Comparison of ENCODE assay signal across 8 mouse cellular contexts in genomic region chr9:20643781-20644180, GRCm38 (mm10). TPM values are rescaled to one million over a fixed set of nuclear protein-coding genes. Genes with fewer than 3 reads are reported as not detected.
DNase-seq lines count a peak whose midpoint lies in the region; ATAC-seq and TF ChIP-seq lines count a peak whose summit lies in the region.

No protein-coding gene starts in this region.

- peaks cover 49% of the 10 kb centered on the region for H3K4me1 ChIP-seq in hindbrain, embryonic 13.5 days (replicated peaks)
- H3K4me1 ChIP-seq in midbrain, embryonic 14.5 days (ENCODE audit: control insufficient read depth, insufficient read depth, low read length): peaks cover 29% of the 10 kb centered on the region

- peaks cover 32% of the 10 kb centered on the region for H3K36me3 ChIP-seq in hindbrain, embryonic 13.5 days
- H3K36me3 ChIP-seq in midbrain, embryonic 14.5 days (ENCODE audit: control insufficient read depth, insufficient read depth, low read length): peaks cover 35% of the 10 kb centered on the region

- no peak for DNase-seq in layer of hippocampus, adult 2 months (ENCODE audit: low spot score in 2 of 2)
- no peak for DNase-seq in layer of hippocampus, adult 18-20 months (ENCODE audit: low spot score in 2 of 2)
- no peak for DNase-seq in midbrain, embryonic 14.5 days
- no peak for DNase-seq in right cerebral cortex, postnatal 36 days (ENCODE audit: low spot score in 2 of 2)
- DNase-seq in urinary bladder, adult 18-20 months (ENCODE audit: low spot score in 2 of 2): no peak
- no peak for DNase-seq in Muller cell, postnatal 12 days (ENCODE audit: inconsistent ontology term)

- H3K4me3 ChIP-seq in layer of hippocampus, adult 2 months: peak overlapping the region; percentile 94
- peak overlapping the region; percentile 94 for H3K4me3 ChIP-seq in hindbrain, embryonic 13.5 days
- H3K4me3 ChIP-seq in midbrain, embryonic 14.5 days (replicated peaks; ENCODE audit: low read depth, low read length): peak overlapping the region; percentile 68

- H3K4me2 ChIP-seq in hindbrain, embryonic 13.5 days: peak overlapping the region; percentile 97
- H3K4me2 ChIP-seq in midbrain, embryonic 14.5 days (ENCODE audit: low read length): peak overlapping the region; percentile 89

- WGBS in hindbrain, embryonic 13.5 days: 12% methylated on average over 13 of the region's 13 CpGs
- 9% methylated on average over 13 of the region's 13 CpGs for WGBS in midbrain, embryonic 14.5 days

- no peak for TF ChIP-seq CTCF in layer of hippocampus, adult 2 months (conservative IDR thresholded peaks at IDR 0.05)

- ATAC-seq in activated CD4-positive, CD25-positive, alpha-beta regulatory T cell, adult 4 months: peak; percentile 17
- no peak for ATAC-seq in hindbrain, embryonic 13.5 days (ENCODE audit: low FRiP score)
- no peak for ATAC-seq in midbrain, embryonic 14.5 days (ENCODE audit: low FRiP score, low TSS enrichment)

- H3K9ac ChIP-seq in hindbrain, embryonic 13.5 days: peak overlapping the region; percentile 94
- peak overlapping the region; percentile 84 for H3K9ac ChIP-seq in midbrain, embryonic 14.5 days (replicated peaks; ENCODE audit: low read length)

- no peaks in the 10 kb centered on the region for H3K27me3 ChIP-seq in hindbrain, embryonic 13.5 days
- no peaks in the 10 kb centered on the region for H3K27me3 ChIP-seq in midbrain, embryonic 14.5 days (ENCODE audit: control insufficient read depth, insufficient read depth, low read length)

- H3K27ac ChIP-seq in layer of hippocampus, adult 2 months: peak overlapping the region; percentile 94
- H3K27ac ChIP-seq in hindbrain, embryonic 13.5 days: peak overlapping the region; percentile 95
- H3K27ac ChIP-seq in midbrain, embryonic 14.5 days (replicated peaks; ENCODE audit: low read depth, low read length): peak overlapping the region; percentile 90

- no peaks in the 10 kb centered on the region for H3K9me3 ChIP-seq in hindbrain, embryonic 13.5 days
- no peaks in the 10 kb centered on the region for H3K9me3 ChIP-seq in midbrain, embryonic 14.5 days (ENCODE audit: control insufficient read depth, low read length)

RNA-seq across cellular contexts. Expression of gene Fbxl12, which starts 0.8 kb away (rescaled TPM):
- total RNA-seq in layer of hippocampus, adult 2 months (2021): 10 to 100 TPM; 25.5 to 27.7 TPM
- 10 to 100 TPM; 22.5 to 22.7 TPM for total RNA-seq in layer of hippocampus, adult 18-20 months (2021)
- 10 to 100 TPM; 26.1 to 30.9 TPM for polyA plus RNA-seq in activated CD4-positive, CD25-positive, alpha-beta regulatory T cell, adult 4 months (2017; shearing (Covaris generic))
- polyA plus RNA-seq in hindbrain, embryonic 13.5 days (2015; fragmentation: Nextera tagmentation; extraction: Ambion mirVana): 18.2 and 19.1 TPM in 2 replicates
- 12.1 and 20.8 TPM in 2 replicates for polyA plus RNA-seq in midbrain, embryonic 14.5 days (2014; fragmentation: Nextera tagmentation; extraction: Ambion mirVana)

RNA-seq across cellular contexts. Expression of gene Ubl5, which starts 1.1 kb away (rescaled TPM):
- 100 to 1,000 TPM; 277 to 326 TPM for total RNA-seq in layer of hippocampus, adult 2 months (2021)
- total RNA-seq in layer of hippocampus, adult 18-20 months (2021): 100 to 1,000 TPM; 287 to 295 TPM
- 100 to 1,000 TPM; 339 to 401 TPM for polyA plus RNA-seq in activated CD4-positive, CD25-positive, alpha-beta regulatory T cell, adult 4 months (2017; shearing (Covaris generic))
- 500 and 520 TPM in 2 replicates for polyA plus RNA-seq in hindbrain, embryonic 13.5 days (2015; fragmentation: Nextera tagmentation; extraction: Ambion mirVana)
- 444 and 552 TPM in 2 replicates for polyA plus RNA-seq in midbrain, embryonic 14.5 days (2014; fragmentation: Nextera tagmentation; extraction: Ambion mirVana)

RNA-seq across cellular contexts. Expression of gene Pin1, which starts 8.1 kb away (rescaled TPM):
- 10 to 100 TPM; 32.8 to 34.0 TPM for total RNA-seq in layer of hippocampus, adult 2 months (2021)
- total RNA-seq in layer of hippocampus, adult 18-20 months (2021): 10 to 100 TPM; 33.9 to 34.8 TPM
- polyA plus RNA-seq in activated CD4-positive, CD25-positive, alpha-beta regulatory T cell, adult 4 months (2017; shearing (Covaris generic)): 10 to 100 TPM; 22.6 to 27.2 TPM
- 59.8 and 61.5 TPM in 2 replicates for polyA plus RNA-seq in hindbrain, embryonic 13.5 days (2015; fragmentation: Nextera tagmentation; extraction: Ambion mirVana)
- 56.7 and 68.6 TPM in 2 replicates for polyA plus RNA-seq in midbrain, embryonic 14.5 days (2014; fragmentation: Nextera tagmentation; extraction: Ambion mirVana)
